Mouse (Mus musculus): ENCODE data around the gene Cep85l.

- TF ChIP-seq POLR2A (IDR thresholded peaks at IDR 0.05; ENCODE audit: borderline replicate concordance, extremely low read depth, low read depth, low read length) (no peak), CTCF (IDR thresholded peaks at IDR 0.05; ENCODE audit: insufficient read depth, low read length) (no peak)
Measured at GRCm38 (mm10) chr10:53382696-53383365, 3.1 kb upstream of the Cep85l start.

All from lung, adult 2 months (tissue).